Mouse (Mus musculus) hindbrain, embryonic 16.5 days (tissue): ENCODE results near the gene Phox2a. TPM values are rescaled to one million over a fixed set of nuclear protein-coding genes. Genes with fewer than 3 reads are reported as not detected.

Source experiments
- ATAC-seq: fragments of 200-750 bp; cut with Nextera tagmentation; 2 replicates; pipeline ENCODE4 v1.8.0; 2017; ENCODE audit warnings: moderate TSS enrichment, moderate library complexity
- H3K27ac ChIP-seq: fragments of 300-500 bp; sonication (generic); 2 replicates; pipeline ENCODE4 v1.5.1; 2014; ENCODE audit warnings: low read depth, mild to moderate bottlenecking, control low read depth, low read length, moderate library complexity
- H3K27me3 ChIP-seq: fragments of 300-500 bp; sonication (generic); replicated peaks from 2 replicates; pipeline ENCODE4 v1.6.1; 2014; ENCODE audit warnings: low read length; ENCODE audit not compliant: control insufficient read depth, insufficient read depth
- H3K36me3 ChIP-seq: fragments of 300-500 bp; sonication (generic); 2 replicates; pipeline ENCODE4 v1.6.1; 2014; ENCODE audit warnings: mild to moderate bottlenecking, low read length, moderate library complexity, mixed read lengths; ENCODE audit not compliant: control insufficient read depth, insufficient read depth
- H3K4me1 ChIP-seq: fragments of 300-500 bp; sonication (generic); 2 replicates; pipeline ENCODE4 v1.6.1; 2014; ENCODE audit warnings: low read depth, low read length; ENCODE audit not compliant: control insufficient read depth, insufficient read depth
- H3K4me2 ChIP-seq: fragments of 300-500 bp; sonication (generic); 2 replicates; pipeline ENCODE4 v1.6.1; 2014; ENCODE audit warnings: mild to moderate bottlenecking, low read length, control low read depth, moderate library complexity
- H3K4me3 ChIP-seq: fragments of 300-500 bp; sonication (generic); 2 replicates; pipeline ENCODE4 v1.5.1; 2014; ENCODE audit warnings: mild to moderate bottlenecking, low read length, control low read depth, moderate library complexity
- H3K9ac ChIP-seq: fragments of 300-500 bp; sonication (generic); 2 replicates; pipeline ENCODE4 v1.6.1; 2014; ENCODE audit warnings: low read depth, mild to moderate bottlenecking, control low read depth, low read length, moderate library complexity
- H3K9me3 ChIP-seq: fragments of 300-500 bp; sonication (generic); 2 replicates; pipeline ENCODE4 v1.6.1; 2014; ENCODE audit warnings: mild to moderate bottlenecking, low read length, moderate library complexity; ENCODE audit not compliant: control insufficient read depth
- WGBS: fragments of 180-500 bp; shearing (Covaris S2); extraction: QIAGEN DNeasy Blood & Tissue Kit; methylation state at CpG from one replicate; pipeline ENCODE4 v1.1.7; 2014; 5-methylcytosine and 5-hydroxymethylcytosine counted together
- polyA plus RNA-seq: library from polyadenylated mRNA; unstranded; fragments of >200 nt; fragmentation: Nextera tagmentation; extraction: Ambion mirVana; gene quantifications from 2 replicates; pipeline ENCODE4 v1.2.1, GENCODE M21; 2015

Phox2a gene
- polyA plus RNA-seq, 1 experiment from 2014 or later: 1.1 TPM

DNA sequence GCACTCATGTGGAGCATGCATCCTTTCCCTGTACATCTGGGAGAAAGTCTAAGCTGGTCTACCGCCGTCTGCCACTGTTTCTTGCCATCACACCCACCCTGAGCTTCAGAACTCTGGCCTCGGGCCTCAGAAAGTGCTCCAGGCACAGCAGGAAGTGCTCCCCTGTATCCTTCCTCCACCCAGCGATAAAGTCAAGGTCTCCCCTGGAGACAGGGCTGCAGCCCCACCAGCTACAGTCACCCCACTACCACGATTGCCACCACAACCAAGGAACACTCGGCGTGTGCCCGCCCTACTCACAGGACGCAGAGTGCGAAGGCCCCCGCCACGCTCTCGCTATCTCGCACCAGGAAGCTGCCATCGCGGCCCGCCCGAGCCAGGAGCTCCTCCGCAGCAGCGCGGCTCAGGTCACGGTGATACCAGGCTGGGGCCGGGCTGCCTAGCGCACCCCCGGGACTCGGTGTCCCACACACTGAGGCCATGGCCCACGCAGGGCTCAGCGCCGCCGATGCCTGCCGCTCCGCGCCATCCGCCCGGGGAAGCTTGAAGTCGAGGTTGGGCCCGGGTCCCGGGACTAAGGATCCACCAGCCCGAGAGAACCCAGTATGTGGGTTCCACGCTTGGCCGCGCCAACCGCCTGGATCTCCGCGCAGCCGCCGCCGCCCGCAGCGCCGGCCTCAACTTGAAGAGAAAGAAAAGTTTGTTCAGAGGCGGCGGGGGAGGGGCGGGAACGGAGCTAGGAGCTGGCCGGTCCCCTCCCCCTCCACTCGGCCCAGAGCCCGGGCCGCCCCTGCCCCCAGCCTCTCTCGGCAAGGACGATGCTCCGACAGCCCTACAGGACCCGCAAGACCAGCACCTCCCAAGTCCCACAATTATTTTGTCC is 18.4 kb downstream of the Phox2a start:
- peak overlapping the region; percentile 69 for H3K27ac ChIP-seq
- H3K9ac ChIP-seq: peak overlapping the region; percentile 80
- peak; percentile 60 for ATAC-seq
- peak overlapping the region; percentile 99 for H3K4me2 ChIP-seq
- WGBS: under 1% methylated on average over 33 of the region's 63 CpGs
- no peaks in the 10 kb centered on the region for H3K36me3 ChIP-seq
- peak overlapping the region; percentile 72 for H3K4me3 ChIP-seq
- H3K4me1 ChIP-seq: peaks cover 21% of the 10 kb centered on the region
- no peaks in the 10 kb centered on the region for H3K27me3 ChIP-seq
- H3K9me3 ChIP-seq: no peaks in the 10 kb centered on the region

DNA sequence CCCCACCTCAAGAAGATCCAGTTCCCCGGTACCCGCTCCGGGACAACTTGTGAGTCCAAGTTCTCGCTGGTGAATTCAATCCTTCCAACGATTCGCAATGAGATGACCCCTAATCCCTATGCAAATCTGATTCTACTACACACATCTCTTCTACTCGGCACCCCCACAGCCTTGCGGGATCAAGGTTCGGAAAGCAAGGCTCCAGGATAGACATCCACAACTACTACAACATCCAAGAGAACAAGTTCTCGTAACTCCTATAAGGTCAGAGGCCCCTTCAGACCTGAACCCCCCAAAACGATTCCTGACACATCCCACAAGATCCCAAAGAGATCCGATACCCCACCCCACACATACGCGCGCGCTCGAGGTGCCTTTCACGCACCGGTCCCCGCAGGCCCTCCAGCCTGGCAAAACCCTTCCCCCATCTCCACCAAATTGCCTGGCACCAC is 19.1 kb downstream of the Phox2a start:
- WGBS: under 1% methylated on average over 20 of the region's 20 CpGs
- peaks cover 21% of the 10 kb centered on the region for H3K4me1 ChIP-seq
- no peaks in the 10 kb centered on the region for H3K9me3 ChIP-seq
- H3K4me3 ChIP-seq: peak overlapping the region; percentile 72
- peak overlapping the region; percentile 69 for H3K27ac ChIP-seq
- ATAC-seq: no peak
- no peaks in the 10 kb centered on the region for H3K27me3 ChIP-seq
- peak overlapping the region; percentile 99 for H3K4me2 ChIP-seq
- no peaks in the 10 kb centered on the region for H3K36me3 ChIP-seq
- peak overlapping the region; percentile 80 for H3K9ac ChIP-seq

DNA sequence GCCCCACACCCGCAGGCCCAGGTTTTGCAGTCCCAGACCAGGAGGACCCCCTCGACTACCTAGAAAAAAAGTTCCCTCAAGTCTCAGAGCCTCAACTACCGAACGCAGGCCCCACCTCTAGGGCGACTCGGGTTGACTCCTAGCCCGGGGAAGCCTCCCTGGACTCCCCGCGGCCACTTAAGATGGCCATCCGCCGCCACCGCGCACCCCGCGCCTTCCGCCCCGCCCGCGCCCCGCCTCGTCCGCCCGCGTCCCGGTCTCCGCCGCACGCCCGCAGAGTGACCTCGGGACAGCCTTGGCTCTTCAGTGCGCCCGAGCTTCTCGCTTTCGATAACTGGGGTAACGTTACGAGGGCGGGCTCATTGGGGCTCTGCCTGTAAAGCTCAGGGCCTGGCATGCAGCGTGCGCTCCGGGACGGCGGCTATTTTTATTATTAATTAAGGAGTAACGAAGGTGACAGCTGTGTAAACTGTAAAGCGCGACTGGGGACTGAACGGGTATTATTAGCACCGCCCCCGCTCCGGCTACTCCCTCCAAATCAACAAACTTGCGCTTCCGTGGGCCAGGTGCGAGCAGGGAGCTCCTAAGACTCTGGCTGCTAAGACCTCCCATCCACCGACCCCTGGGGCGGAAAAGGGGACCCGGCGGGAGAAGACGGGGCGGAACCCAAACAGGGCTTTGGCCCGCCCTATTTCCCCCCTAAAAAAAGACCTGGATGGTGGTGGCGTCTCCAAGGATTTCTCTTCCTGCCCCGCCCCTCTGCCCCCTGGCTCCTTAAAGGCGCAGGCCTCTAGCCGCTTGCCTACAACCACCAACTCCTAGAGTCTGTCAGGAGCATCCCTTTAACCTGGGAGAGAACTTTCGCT is 19.7 kb downstream of the Phox2a start, which contains the start of gene Inppl1:
Gene Inppl1 (minus strand): TSS at position 624 of the 866 bp plus-strand sequence.
- peak; percentile 79 for ATAC-seq
- peaks cover 21% of the 10 kb centered on the region for H3K4me1 ChIP-seq
- peak within 1 kb of the TSS; percentile 69 for H3K27ac ChIP-seq
- no peaks in the 10 kb centered on the region for H3K27me3 ChIP-seq
- no peaks in the 10 kb centered on the region for H3K9me3 ChIP-seq
- under 1% methylated on average over 63 of the region's 64 CpGs for WGBS
- peak within 1 kb of the TSS; percentile 72 for H3K4me3 ChIP-seq
- H3K4me2 ChIP-seq: peak within 1 kb of the TSS; percentile 99
- peak within 1 kb of the TSS; percentile 80 for H3K9ac ChIP-seq
- H3K36me3 ChIP-seq: no peaks in the 10 kb centered on the region

DNA sequence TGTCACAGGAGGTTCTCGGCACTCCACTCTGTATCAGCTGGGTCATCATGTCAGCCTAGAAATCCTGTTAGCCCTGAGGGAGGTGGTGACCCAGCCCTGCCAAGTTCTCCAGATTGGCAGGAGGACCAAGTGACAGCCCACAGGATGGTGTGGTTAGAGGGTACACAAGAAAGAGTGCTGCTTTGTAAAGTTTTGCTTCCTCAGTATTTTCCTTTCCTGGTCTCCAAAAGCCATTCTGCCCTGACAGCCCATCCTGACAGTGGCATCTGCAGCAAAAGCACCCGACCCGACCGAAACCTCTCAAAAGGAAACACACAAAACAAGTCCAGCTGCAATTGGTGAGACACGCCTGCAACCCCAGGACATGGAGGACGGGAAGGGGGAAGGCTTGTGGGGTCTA is 26.1 kb downstream of the Phox2a start:
- no peak overlapping the region for H3K9ac ChIP-seq
- H3K4me2 ChIP-seq: no peak overlapping the region
- no peak overlapping the region for H3K4me3 ChIP-seq
- no peak overlapping the region for H3K27ac ChIP-seq
- no peaks in the 10 kb centered on the region for H3K9me3 ChIP-seq
- no peaks in the 10 kb centered on the region for H3K36me3 ChIP-seq
- ATAC-seq: no peak
- 74% methylated on average over 6 of the region's 6 CpGs for WGBS
- H3K4me1 ChIP-seq: no peaks in the 10 kb centered on the region
- no peaks in the 10 kb centered on the region for H3K27me3 ChIP-seq

DNA sequence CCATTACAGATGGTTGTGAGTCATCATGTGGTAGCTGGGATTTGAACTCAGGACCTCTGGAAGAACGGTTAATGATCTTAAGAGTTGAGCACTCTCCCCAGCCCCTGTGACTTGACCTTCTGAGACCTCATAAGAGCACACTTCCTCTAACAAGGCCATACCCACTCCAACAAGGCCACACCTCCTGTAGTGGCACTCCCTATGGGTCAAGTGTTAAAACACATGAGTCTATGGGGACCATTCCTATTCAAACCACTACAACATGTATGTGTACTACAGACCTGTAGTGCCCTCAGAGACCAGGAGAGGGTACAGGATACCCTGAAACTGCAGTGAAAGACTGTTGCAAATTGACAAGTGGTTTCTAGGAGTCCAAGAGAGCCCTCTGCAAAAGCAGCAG is 29.8 kb downstream of the Phox2a start:
- no peaks in the 10 kb centered on the region for H3K36me3 ChIP-seq
- no peaks in the 10 kb centered on the region for H3K27me3 ChIP-seq
- H3K9me3 ChIP-seq: no peaks in the 10 kb centered on the region
- WGBS: 88% methylated on average over 1 of the region's 1 CpGs
- H3K27ac ChIP-seq: no peak overlapping the region
- H3K4me1 ChIP-seq: no peaks in the 10 kb centered on the region
- H3K4me2 ChIP-seq: no peak overlapping the region
- H3K9ac ChIP-seq: no peak overlapping the region
- H3K4me3 ChIP-seq: no peak overlapping the region
- ATAC-seq: no peak

DNA sequence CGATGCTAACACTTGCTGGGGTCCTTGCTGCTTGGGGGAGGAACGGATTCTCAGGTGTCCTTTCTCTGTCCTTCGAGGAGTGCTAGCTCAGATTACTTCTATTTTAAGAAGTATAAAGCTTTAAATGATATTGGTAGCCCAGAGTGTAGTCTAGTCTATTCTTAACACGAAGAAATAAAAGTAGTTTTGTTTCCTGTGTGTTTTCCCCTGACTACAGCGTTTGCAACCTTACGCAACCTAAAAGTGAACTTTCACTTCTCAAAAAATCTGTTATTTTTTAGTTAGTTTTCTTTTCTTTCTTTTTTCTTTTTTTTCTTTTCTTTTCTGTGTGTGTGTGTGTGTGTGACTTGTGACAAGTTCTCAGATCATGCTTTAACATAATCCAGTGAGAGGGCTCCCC is 33.6 kb downstream of the Phox2a start:
- ATAC-seq: no peak
- Histone ChIP-seq H3K9me3 (no peaks in the 10 kb centered on the region), H3K4me1 (no peaks in the 10 kb centered on the region), H3K36me3 (no peaks in the 10 kb centered on the region), H3K9ac (no peak overlapping the region), H3K4me2 (no peak overlapping the region), H3K27me3 (no peaks in the 10 kb centered on the region), H3K27ac (no peak overlapping the region), H3K4me3 (no peak overlapping the region)
- WGBS: 85% methylated on average over 6 of the region's 6 CpGs

DNA sequence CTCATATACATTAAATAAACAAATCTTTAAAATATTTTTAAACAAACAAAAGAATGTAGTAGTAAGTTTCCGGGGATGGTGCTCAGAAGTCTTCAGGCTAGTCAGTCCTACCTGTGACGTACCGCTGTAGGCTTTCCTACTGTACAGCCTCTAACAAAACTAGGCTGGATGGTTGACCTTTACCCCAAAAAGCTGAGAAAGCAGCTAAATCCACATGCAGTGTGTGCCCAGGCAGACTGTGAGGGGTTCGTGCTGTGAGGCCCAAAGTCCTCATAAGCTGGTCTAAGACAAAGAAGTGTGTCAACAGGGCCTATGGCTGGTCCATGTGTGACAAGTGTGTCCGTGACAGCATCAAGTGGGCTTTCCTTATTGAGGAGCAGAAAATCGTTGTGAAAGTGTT is 34.7 kb downstream of the Phox2a start:
- Histone ChIP-seq H3K27me3 (no peaks in the 10 kb centered on the region), H3K9ac (no peak overlapping the region), H3K9me3 (no peaks in the 10 kb centered on the region), H3K4me2 (no peak overlapping the region), H3K27ac (no peak overlapping the region), H3K4me3 (no peak overlapping the region), H3K4me1 (no peaks in the 10 kb centered on the region), H3K36me3 (no peaks in the 10 kb centered on the region)
- no peak for ATAC-seq
- WGBS: 86% methylated on average over 6 of the region's 6 CpGs

DNA sequence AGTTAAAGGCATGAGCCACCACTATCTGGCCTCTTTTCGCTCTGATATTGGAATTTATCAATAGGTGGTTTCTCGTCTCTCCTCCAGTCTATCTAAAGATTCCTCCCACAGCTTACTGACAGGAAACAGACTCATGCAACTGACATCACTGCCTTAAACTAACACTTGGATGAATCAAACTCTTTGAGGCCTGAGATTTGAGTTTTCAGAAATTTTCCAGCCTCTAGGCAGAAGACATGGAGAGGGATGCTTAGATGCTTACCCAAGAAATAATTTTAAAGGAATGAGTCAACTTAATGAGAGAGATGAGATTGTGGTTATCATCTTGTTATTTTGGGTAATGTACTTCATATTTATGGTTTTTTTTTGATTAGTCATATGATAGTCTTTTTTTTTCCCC is 35.7 kb downstream of the Phox2a start:
- H3K9me3 ChIP-seq: no peaks in the 10 kb centered on the region
- H3K9ac ChIP-seq: no peak overlapping the region
- no peak overlapping the region for H3K4me3 ChIP-seq
- no peaks in the 10 kb centered on the region for H3K4me1 ChIP-seq
- no peak overlapping the region for H3K4me2 ChIP-seq
- H3K36me3 ChIP-seq: no peaks in the 10 kb centered on the region
- no peak for ATAC-seq
- H3K27me3 ChIP-seq: no peaks in the 10 kb centered on the region
- WGBS: 85% methylated on average over 2 of the region's 2 CpGs
- H3K27ac ChIP-seq: no peak overlapping the region

DNA sequence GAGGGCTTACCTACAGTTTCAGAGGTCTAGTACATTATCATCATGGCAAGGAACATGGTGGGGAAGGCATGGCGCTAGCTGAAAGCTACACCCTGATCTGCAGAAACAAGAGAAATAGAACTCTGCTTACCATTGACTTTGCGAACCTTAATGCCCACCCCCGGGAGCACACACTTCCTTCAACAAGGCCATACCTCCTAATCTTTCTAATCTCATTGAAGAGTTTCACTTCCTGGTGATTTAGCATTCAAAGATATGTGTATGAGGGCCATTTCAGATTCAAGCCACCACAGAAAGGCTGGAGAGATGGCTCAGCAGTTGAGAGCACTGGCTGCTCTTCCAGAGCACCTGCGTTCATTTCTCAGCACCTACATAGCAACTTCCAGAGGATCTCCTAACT is 39.0 kb downstream of the Phox2a start, which contains the start of gene Folr2:
Gene Folr2 (minus strand): TSS at position 101 of the 400 bp plus-strand sequence.
- Histone ChIP-seq H3K9me3 (no peaks in the 10 kb centered on the region), H3K4me1 (no peaks in the 10 kb centered on the region), H3K36me3 (no peaks in the 10 kb centered on the region), H3K4me3 (no peak within 1 kb of the TSS), H3K27ac (no peak within 1 kb of the TSS), H3K27me3 (no peaks in the 10 kb centered on the region), H3K9ac (no peak within 1 kb of the TSS), H3K4me2 (no peak within 1 kb of the TSS)
- ATAC-seq: no peak
- WGBS: 91% methylated on average over 4 of the region's 4 CpGs
